Mouse (Mus musculus) layer of hippocampus, adult 8-10 months (tissue): Measurements from ENCODE around the gene Gm11562. TPM values are rescaled to one million over a fixed set of nuclear protein-coding genes. Genes with fewer than 3 reads are reported as not detected.
A peak's percentile ranks its signal among the peaks of the same experiment; 100 is the strongest.
"Not testable (repeated sequence)": the region's sequence is repeated elsewhere in the genome, so short reads cannot be mapped to it uniquely, and the experiment has no call there.

ENCODE experiments used
- DNase-seq, 2 experiments: peaks; one replicate each; pipeline ENCODE4 v3.0.0; 2022; ENCODE audit warnings: low spot score in 2 of 2
- total RNA-seq, 4 experiments: library from RNA; stranded (reverse); gene quantifications; 2 replicates each; pipeline ENCODE4 v1.2.4; 2022

The Gm11562 gene
- not detected for total RNA-seq

DNA sequence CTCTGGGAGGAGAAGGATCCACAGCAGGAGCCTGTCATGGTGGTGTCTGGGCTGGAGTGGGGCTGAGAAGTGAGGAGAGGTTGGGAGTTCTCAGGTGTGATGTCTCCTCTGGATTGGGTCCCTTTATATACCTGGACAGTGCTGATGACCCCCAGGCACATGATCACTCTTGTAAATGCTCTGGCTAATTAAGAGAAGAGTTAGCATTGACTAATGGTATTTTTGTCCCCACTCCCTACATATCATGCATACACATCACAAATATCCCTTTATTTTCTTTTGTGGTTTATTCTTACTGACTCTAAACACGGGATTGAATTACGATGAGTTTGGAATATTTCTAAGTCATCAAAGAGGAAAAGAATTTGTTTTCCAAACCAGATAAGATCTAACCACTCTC lies at the start of gene Gm11562:
Gene Gm11562, minus strand, starts transcription at position 101 of the 400 bp plus-strand sequence.
- no peak for DNase-seq

DNA sequence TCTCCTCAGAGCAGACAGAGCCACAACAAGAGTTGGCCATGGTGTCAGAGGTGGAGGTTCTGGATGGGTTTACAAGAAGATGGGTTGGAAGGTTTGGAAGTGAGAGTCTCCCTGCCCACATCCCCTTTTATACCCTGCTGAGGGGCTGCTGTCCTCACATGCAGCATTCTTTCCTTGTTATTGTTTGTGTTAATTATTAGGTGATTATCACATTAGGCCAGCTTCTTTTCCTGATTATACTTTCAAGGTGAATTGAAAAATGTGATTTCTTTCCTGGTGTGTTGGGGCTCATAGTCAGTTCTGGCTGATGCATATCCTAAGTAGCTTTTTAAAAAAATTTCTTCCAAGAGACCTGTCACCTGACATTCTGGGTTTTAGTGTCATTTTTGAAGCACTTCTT lies 45.6 kb upstream of the Gm11562 start, which contains the start of gene Krtap4-6:
Gene Krtap4-6, minus strand, starts transcription at position 101 of the 400 bp plus-strand sequence.
- no peak for DNase-seq

DNA sequence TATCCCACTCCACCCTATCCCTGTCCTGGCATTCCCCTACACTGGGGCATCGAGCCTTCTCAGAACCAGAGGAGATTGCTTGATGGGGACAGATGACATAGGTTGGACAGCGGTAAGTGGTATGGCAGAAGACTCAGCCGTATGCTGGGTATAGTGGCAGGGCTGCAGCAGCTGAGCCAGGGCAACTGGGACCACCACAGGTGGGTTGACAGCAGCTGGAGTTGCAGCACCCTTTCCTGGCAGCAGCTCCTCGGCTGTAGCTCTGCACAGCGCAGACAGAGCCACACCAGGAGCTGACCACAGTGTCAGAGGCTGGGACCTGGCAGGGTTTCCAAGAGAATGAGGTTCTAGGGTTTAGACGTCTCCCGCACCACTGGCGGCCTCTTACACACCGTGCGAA lies 42.6 kb upstream of the Gm11562 start:
- DNase-seq = no peak

DNA sequence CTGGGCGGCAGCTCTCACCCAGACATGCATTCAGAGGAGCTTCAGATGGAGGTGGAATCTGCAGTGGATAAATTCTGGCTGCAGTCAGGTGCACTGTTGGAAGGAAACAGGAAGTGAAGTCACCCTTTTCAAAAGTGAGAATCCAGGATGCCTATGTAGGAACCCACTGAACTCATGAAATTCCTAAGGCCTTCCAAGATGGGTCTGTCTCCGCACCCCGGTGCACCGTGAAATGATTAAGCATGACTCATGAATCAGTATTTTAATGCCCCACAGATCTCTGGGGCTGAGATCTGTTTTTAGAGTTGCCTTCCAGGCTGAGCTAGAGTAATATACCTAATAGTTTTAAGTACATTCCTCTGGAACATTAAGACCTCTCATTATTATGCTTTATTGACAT lies 39.0 kb upstream of the Gm11562 start:
- DNase-seq = no peak

DNA sequence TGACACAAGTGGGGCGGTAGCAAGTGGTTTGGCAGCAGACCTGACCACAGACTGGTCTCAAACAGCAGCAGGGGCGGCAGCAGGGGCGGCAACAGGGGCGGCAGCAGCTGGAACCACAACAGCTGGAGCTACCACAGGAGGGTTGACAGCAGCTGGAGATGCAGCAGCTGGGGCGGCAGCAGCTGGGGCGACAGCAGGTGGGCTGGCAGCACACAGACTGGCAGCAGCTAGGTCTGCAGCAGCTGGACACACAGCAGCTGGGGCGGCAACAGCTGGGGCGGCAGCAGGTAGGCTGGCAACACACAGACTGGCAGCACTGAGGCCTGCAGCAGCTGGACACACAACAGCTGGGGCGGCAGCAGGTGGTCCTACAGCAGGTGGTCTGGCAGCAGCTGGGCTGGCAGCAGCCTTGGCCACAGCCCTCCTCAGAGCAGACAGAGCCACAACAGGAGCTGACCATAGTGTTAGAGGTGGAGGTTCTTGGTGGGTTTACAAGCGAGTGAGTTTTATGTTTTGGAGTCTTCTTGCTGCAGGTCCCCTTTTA lies 38.3 kb upstream of the Gm11562 start, which contains the start of gene Gm11563:
Gene Gm11563, minus strand, starts transcription at position 494 of the 544 bp plus-strand sequence.
- DNase-seq = not testable (repeated sequence)

DNA sequence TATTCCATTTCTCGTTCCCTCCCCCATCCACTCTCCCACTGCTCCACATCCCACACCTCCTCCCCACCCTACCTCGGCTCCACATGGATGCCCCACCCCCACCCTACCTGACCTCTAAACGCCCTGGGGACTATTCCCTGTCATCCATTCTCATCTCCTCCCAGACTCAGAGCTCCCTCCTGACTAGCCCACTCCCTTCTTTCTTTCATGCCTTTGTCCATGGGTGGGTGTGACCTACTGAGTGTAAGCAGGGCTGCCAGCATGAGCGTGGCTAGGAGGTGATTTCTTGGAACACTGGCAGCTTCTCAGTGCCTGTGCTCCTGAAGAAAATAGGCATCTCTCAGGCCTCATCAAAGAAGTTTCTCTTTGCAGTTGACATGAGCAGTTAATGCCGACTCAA lies 36.8 kb upstream of the Gm11562 start:
- no peak for DNase-seq

DNA sequence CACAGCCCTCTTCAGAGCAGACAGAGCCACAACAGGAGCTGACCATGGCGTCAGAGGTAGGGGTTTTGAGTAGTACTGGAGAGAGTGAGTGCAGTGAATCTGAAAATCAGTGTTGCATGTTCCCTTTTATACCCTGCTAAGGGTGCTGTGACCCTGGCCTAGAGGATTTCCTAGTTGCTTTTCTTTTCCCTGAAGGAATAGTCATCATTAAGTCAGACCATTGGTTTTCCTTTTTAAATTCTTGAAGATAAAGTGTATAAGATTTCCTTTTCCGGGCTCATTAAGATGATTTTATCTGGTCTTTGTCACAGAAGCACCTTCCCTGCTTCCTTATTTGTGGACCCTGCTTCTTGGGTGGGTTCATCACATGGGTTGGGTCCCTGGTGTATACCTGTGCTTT lies 29.9 kb upstream of the Gm11562 start, which contains the start of gene Gm11555:
Gene Gm11555, minus strand, starts transcription at position 101 of the 400 bp plus-strand sequence.
- DNase-seq = no peak

DNA sequence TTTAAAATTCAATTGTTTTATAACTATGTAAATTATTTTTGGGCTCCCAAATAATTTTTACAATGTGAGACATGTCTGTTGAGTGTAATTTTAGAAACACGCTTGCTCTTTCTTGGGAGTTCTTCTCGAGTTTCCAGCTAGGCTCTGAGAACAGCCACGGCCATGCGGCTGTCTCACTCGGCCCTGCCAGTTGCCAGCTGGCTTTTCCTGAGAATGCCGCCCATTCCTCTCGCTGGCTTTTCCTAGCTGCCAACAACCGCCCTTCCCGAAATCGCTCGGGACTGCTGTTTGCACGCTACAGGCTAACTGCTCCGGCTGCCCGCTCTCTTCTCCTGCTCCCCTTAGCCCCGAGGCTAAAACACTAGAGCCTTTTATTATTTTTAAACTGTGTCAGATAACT lies 26.2 kb upstream of the Gm11562 start:
- DNase-seq = peak in 1 of 2 experiments; percentile 4

DNA sequence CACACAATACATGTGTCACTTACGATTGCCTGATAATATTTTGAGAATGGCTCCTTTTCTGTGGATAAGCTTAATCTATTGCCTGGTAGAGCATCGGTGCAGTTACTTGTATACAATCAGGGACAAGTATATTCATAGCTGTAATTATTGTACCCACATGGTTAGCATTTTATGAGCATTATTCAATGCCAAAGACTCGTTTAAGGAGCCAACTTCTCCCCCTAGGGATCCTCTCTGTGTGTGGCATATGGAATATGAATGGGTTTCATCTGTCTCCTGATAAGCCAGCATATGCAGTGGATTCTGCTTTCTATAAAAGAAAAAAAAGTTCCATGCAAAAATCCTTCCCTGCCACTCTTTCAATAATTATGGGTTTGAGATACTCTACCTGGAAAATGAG lies 24.1 kb upstream of the Gm11562 start:
- DNase-seq = no peak

DNA sequence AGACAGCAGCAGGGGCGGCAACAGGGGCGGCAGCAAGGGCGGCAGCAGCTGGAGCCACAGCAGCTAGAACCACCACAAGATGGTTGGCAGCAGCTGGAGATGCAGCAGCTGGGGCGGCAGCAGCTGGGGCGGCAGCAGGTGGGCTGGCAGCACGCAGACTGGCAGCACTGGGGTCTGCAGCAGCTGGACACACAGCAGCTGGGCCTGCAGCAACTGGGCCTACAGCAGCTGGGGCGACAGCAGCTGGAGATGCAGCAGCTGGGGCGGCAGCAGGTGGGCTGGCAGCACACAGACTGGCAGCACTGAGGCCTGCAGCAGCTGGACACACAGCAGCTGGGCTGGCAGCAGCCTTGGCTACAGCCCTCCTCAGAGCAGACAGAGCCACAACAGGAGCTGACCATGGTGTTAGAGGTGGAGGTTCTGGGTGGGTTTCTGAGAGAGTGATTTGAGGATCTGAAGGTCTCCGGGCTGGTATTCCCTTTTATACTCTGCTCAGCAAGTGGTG lies 23.5 kb upstream of the Gm11562 start, which contains the start of gene Krtap4-7:
Gene Krtap4-7, minus strand, starts transcription at position 455 of the 505 bp plus-strand sequence.
- DNase-seq = not testable (repeated sequence)

DNA sequence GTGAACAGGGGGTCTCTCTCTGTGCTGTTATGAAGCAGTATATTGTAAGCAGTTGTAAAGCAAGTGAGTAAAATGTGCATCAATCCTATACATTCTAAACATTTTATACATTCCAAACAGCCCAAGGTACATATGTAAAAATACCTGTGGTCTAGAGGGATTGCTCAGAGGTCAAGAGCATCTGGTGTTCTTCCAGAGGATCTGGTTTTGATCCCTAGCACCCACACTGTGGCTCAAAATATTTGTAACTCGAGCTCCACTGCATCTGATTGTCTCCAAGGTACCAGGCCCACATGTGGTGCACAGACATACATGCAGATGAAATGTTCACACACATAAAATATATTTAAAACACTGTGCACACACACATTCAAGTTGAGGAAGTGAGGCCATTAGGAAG lies 20.7 kb upstream of the Gm11562 start:
- DNase-seq = no peak

DNA sequence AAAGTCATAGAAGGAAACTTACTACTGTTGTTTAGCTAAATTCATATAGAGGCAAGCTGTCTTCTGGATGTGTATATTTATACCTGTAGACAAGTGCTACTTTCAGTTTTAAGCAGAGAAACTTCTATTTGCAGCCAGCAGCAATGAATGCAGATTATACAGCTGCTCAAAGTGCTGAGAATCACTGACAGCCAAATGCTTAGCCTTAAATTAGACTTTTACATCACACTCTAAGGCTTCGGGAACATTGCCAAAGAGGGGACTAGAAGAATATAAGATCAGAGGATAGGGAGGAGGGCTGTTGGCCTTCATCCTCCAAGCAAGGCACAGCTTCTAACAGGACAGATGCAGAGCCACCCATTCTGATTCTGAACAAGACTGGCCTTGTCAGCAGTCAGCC lies 16.9 kb upstream of the Gm11562 start:
- no peak for DNase-seq

DNA sequence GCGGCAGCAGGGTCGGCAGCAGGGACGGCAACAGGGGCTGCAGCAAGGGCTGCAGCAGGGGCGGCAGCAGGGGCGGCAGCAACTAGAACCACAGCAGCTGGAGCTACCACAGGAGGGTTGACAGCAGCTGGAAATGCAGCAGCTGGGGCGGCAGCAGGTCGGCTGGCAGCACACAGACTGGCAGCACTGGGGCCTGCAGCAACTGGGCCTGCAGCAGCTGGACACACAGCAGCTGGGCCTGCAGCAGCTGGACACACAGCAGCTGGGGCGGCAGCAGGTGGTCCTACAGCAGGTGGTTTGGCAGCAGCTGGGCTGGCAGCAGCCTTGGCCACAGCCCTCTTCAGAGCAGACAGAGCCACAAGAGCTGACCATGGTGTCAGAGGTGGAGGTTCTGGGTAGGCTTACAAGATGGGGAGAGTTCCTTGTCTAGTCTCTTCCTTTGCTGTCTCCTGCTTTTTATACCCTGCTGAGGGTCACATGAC lies 14.5 kb upstream of the Gm11562 start, which contains the start of gene Krtap4-2:
Gene Krtap4-2, minus strand, starts transcription at position 432 of the 482 bp plus-strand sequence.
- DNase-seq = no peak

DNA sequence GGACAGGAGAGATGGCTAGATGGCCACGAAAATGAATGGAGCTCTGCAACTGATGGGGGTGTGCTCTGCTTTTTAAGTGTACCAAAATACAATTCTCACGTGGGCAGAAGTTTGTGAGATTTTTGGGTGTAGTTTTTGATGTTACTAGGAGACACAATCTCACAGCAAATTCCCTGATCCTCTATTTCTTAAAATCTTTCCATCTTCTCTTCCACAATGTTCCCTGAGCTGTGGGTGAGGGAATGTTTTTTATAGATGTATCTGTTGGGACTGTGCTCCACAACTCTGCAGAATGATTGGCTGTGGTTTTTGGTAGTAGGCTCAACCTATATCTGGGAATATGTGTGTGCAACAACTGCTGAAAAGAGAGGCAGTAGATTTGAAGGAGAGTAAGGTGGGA lies 13.1 kb upstream of the Gm11562 start:
- no peak for DNase-seq

DNA sequence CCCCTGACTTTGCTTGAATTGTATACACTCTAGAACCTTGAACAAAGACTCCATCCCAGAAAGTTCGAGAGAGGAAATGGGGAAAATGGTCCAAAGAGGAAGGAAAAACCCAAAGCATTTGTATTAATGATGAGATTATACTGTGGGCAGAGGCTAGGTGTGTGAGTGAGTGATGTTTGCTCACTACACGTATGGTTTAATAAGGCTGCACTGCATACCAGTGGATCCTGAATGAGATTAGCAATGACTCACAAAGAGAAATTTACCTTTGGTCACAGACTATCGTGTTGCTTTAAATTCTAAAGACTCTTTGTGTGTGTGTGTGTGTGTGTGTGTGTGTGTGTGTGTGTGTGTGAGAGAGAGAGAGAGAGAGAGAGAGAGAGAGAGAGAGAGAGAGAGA lies 10.7 kb upstream of the Gm11562 start:
- DNase-seq = no peak

DNA sequence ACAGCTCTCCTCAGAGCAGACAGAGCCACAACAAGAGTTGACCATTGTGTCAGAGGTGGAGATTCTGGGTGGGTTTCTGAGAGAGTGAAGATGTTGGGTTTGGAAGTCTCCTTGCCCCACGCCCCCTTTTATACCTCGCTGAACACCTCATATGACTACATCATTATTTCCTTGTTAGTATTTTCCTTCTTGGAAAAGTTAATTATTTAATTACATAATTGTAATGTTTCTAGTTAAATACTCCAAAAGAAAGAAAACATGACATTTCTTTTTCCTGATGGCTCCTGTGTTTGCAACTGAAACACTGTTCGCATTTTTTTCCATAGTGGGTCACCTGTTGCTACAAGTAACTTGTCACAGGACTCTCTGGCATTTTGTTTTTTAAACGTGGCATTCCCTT lies 7.9 kb upstream of the Gm11562 start, which contains the start of gene Krtap4-1:
Gene Krtap4-1, minus strand, starts transcription at position 101 of the 400 bp plus-strand sequence.
- no peak for DNase-seq

DNA sequence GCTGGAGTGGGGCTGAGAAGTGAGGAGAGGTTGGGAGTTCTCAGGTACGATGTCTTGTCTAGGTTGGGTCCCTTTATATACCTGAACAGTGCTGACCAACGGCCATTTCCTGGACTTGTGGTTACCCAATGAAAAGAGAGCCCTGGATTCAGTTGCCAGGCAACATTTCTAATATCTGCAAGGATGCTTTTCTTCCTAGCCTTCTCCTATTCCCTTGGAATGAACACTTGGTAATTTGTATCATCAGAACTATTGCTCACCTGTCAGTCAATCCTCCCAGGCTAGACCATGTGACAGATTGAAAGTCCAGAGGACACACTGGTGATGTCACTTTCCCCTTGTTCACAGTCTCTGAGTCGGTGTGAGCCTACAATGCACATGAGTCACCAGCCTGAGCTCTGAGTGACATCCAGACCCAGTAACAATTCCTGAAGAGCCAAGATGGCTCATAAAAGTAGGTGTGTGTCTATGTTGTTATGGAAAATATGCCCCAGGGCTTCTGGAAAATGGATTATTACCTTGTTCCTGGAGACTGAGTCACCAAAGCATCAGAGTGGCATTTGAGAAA lies 5.4 kb downstream of the Gm11562 start, which contains the start of gene Krtap2-4:
Gene Krtap2-4, minus strand, starts transcription at position 51 of the 568 bp plus-strand sequence.
- no peak for DNase-seq

DNA sequence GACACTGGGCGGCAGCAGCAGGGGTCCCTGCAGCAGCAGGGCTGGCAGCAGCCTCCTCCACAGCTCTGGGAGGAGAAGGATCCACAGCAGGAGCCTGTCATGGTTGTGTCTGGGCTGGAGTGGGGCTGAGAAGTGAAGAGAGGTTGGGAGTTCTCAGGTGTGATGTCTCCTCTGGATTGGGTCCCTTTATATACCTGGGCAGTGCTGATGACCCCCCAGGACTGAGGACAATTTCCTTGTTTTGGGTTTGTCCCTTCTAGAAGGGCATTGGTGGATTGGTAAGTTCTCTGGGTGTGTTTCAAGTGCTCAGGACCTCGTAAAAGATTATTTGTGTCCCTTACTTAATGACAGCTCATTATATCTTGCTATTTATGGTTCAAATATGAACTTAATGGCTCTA lies 10.1 kb downstream of the Gm11562 start, which contains the start of gene Gm11937:
Gene Gm11937, minus strand, starts transcription at position 101 of the 400 bp plus-strand sequence.
- DNase-seq = not testable (repeated sequence)

DNA sequence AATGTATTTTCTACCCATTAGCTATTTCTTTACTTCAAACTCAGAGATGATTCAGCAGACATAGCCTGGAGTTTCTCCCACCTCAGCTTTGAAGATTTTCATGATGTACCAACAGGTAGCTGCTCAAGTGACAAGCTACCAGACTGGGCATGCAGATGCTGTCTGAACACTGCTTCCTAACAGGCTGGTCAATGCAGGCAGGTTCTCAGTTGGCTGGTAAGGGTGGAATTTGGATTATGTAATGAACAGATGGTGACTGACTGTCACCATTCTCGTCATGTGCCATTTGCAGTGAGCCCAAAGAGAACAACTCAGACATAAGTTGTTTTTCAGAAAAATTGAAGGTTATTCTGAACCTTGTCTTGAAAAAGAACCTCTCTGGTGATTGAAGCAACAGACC lies 11.1 kb downstream of the Gm11562 start:
- peak; percentile 48 to 50 for DNase-seq

DNA sequence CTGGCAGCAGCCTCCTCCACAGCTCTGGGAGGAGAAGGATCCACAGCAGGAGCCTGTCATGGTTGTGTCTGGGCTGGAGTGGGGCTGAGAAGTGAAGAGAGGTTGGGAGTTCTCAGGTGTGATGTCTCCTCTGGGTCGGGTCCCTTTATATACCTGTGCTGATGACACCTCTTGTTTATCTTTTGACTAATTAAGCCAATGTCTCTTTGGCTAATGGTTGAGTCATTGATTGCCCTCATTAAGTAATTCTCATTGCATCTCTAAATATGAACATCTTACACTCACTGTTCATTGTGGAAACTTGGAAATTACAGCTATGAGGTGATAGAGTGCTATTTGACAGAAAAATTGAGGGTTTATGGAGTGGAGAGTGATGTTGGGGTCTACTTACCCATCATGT lies 17.0 kb downstream of the Gm11562 start, which contains the start of gene Gm11938:
Gene Gm11938, minus strand, starts transcription at position 101 of the 400 bp plus-strand sequence.
- not testable (repeated sequence) for DNase-seq

DNA sequence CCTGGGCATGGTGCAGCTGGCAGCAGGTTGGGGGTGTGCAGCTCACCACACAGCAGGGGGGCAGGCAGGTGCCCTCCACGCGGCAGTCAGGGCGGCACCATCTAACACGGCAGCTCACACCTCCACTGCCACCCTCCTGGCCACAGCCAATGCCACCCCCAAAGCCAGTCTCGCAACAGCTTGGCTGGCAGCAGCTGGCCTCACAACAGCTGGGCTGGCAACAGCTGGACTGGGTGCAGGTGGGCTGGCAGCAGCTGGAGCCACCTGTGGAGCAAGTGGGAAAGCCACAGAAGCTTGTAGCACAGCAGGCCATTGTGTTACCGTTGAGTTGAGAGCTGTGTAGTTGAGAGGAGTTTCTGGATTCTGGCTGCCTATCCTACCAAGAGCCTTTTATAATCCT lies 22.5 kb downstream of the Gm11562 start, which contains the start of gene Krtap9-3:
Gene Krtap9-3, minus strand, starts transcription at position 364 of the 400 bp plus-strand sequence.
- not testable (repeated sequence) for DNase-seq

DNA sequence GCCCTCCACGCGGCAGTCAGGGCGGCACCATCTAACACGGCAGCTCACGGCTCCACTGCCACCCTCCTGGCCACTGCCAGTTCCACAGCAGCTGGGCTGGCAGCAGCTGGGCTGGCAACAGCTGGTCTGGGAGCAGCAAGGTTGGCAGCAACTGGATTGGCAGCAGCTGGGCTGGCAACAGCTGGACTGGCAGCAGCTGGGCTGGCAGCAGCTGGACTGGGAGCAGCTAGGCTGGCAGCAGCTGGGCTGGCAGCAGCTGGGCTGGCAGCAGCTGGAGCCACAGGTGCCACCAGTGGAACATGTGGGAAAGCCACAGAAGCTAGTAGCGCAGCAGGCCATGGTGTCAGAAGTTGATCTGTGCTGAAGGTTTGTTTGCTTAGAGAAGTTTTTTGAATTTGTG lies 29.3 kb downstream of the Gm11562 start, which contains the start of gene Krtap1-3:
Gene Krtap1-3, minus strand, starts transcription at position 359 of the 400 bp plus-strand sequence.
- no peak for DNase-seq
